Mouse (Mus musculus) neural tube, embryonic 14.5 days (tissue): ENCODE data around the gene Ltb. TPM values are rescaled to one million over a fixed set of nuclear protein-coding genes. Genes with fewer than 3 reads are reported as not detected.

ENCODE experiments used
- ATAC-seq: fragments of 200-750 bp; cut with Nextera tagmentation; 2 replicates; pipeline ENCODE4 v1.8.0; 2017; ENCODE audit warnings: low read depth, mild to moderate bottlenecking, moderate TSS enrichment, moderate library complexity
- H3K27ac ChIP-seq: fragments of 300-500 bp; sonication (generic); 2 replicates; pipeline ENCODE4 v1.5.1; 2014; ENCODE audit warnings: low read depth, mild to moderate bottlenecking, control low read depth, low read length, moderate library complexity, mixed read lengths
- H3K27me3 ChIP-seq: fragments of 300-500 bp; sonication (generic); 2 replicates; pipeline ENCODE4 v1.6.1; 2014; ENCODE audit warnings: low read length; ENCODE audit not compliant: control insufficient read depth, insufficient read depth
- H3K36me3 ChIP-seq: fragments of 300-500 bp; sonication (generic); 2 replicates; pipeline ENCODE4 v1.6.1; 2014; ENCODE audit warnings: low read length, mixed read lengths; ENCODE audit not compliant: control insufficient read depth, insufficient read depth
- H3K4me1 ChIP-seq: fragments of 300-500 bp; sonication (generic); 2 replicates; pipeline ENCODE4 v1.6.1; 2014; ENCODE audit warnings: low read length; ENCODE audit not compliant: control insufficient read depth, insufficient read depth
- H3K4me2 ChIP-seq: fragments of 300-500 bp; sonication (generic); 2 replicates; pipeline ENCODE4 v1.6.1; 2014; ENCODE audit warnings: mild to moderate bottlenecking, low read depth, low read length, control low read depth
- H3K4me3 ChIP-seq: fragments of 300-500 bp; sonication (generic); 2 replicates; pipeline ENCODE4 v1.5.1; 2014; ENCODE audit warnings: low read depth, low read length, control low read depth, mixed read lengths
- H3K9ac ChIP-seq: fragments of 300-500 bp; sonication (generic); replicated peaks from 2 replicates; pipeline ENCODE4 v1.6.1; 2014; ENCODE audit warnings: low read depth, mild to moderate bottlenecking, control low read depth, low read length, mixed read lengths
- H3K9me3 ChIP-seq: fragments of 300-500 bp; sonication (generic); 2 replicates; pipeline ENCODE4 v1.6.1; 2016; ENCODE audit warnings: low read length; ENCODE audit not compliant: control insufficient read depth
- WGBS: fragments of 180-500 bp; shearing (Covaris S2); extraction: QIAGEN DNeasy Blood & Tissue Kit; methylation state at CpG from one replicate; pipeline ENCODE4 v1.1.7; 2014; 5-methylcytosine and 5-hydroxymethylcytosine counted together
- microRNA-seq: library from miRNA; unstranded; fragments of <30 nt; microRNA quantifications from one replicate; pipeline ENCODE4, GENCODE M21; 2016
- polyA plus RNA-seq: library from polyadenylated mRNA; unstranded; fragments of >200 nt; fragmentation: Nextera tagmentation; extraction: Ambion mirVana; gene quantifications from 2 replicates; pipeline ENCODE4 v1.2.1, GENCODE M21; 2014

The Ltb gene
- polyA plus RNA-seq, 1 experiment from 2014 or later: 0.62 TPM

GRCm38 (mm10) chr17:35242015-35242941 is 48.0 kb downstream of the Ltb start:
- Histone ChIP-seq H3K9me3 (no peaks in the 10 kb centered on the region), H3K27me3 (no peaks in the 10 kb centered on the region), H3K36me3 (peaks cover 41% of the 10 kb centered on the region), H3K27ac (peak overlapping the region; percentile 99), H3K9ac (peak overlapping the region; percentile 99), H3K4me1 (peaks cover 38% of the 10 kb centered on the region), H3K4me3 (peak overlapping the region; percentile 99), H3K4me2 (peak overlapping the region; percentile 91)
- WGBS: under 1% methylated on average over 55 of the region's 55 CpGs
- ATAC-seq: peak; percentile 50

GRCm38 (mm10) chr17:35243086-35243485 is 48.8 kb downstream of the Ltb start:
- no peak for ATAC-seq
- 2% methylated on average over 16 of the region's 16 CpGs for WGBS
- H3K27me3 ChIP-seq: no peaks in the 10 kb centered on the region
- peaks cover 49% of the 10 kb centered on the region for H3K36me3 ChIP-seq
- H3K4me3 ChIP-seq: peak overlapping the region; percentile 99
- peak overlapping the region; percentile 99 for H3K9ac ChIP-seq
- peak overlapping the region; percentile 91 for H3K4me2 ChIP-seq
- H3K9me3 ChIP-seq: no peaks in the 10 kb centered on the region
- H3K27ac ChIP-seq: peak overlapping the region; percentile 99
- peaks cover 38% of the 10 kb centered on the region for H3K4me1 ChIP-seq

GRCm38 (mm10) chr17:35244999-35245398 is 50.8 kb downstream of the Ltb start:
- Histone ChIP-seq H3K4me3 (peak overlapping the region; percentile 99; the same call in 1 of the 2 replicates), H3K4me2 (peak overlapping the region; percentile 91; the same call in 1 of the 2 replicates), H3K9ac (0 out of 2 replicates have a peak overlapping the region, but pooled peaks have one; percentile 16), H3K4me1 (peaks cover 38% of the 10 kb centered on the region), H3K27ac (no peak overlapping the region), H3K27me3 (no peaks in the 10 kb centered on the region), H3K36me3 (peaks cover 68% of the 10 kb centered on the region), H3K9me3 (no peaks in the 10 kb centered on the region)
- 78% methylated on average over 2 of the region's 2 CpGs for WGBS
- no peak for ATAC-seq

Small RNA genes lying within 50 kb of the gene (microRNA-seq; reads per million reads assigned to microRNA genes)
- gene Mir6973a (not detected), gene Mir6974 (not detected), gene Mir6975 (2.6 reads per million)

Other genes starting within 250 kb of the Ltb start
- gene Hspa1b, start 235.2 kb upstream of the Ltb start, polyA plus RNA-seq: 0.27 and 0.35 TPM in 2 replicates
- not detected in 2 replicates for gene Gm20481, start 224.5 kb upstream of the Ltb start, polyA plus RNA-seq
- 7.0 and 7.6 TPM in 2 replicates for gene Hspa1a, start 222.3 kb upstream of the Ltb start, polyA plus RNA-seq
- 1.6 and 2.8 TPM in 2 replicates for gene Hspa1l, start 221.7 kb upstream of the Ltb start, polyA plus RNA-seq
- 89.1 and 89.5 TPM in 2 replicates for gene Lsm2, start 212.6 kb upstream of the Ltb start, polyA plus RNA-seq
- gene Vars, start 193.5 kb upstream of the Ltb start, polyA plus RNA-seq: 51.4 and 56.9 TPM in 2 replicates
- 0.11 and 0.15 TPM in 2 replicates for gene Vwa7, start 177.9 kb upstream of the Ltb start, polyA plus RNA-seq
- 2.1 and 2.2 TPM in 2 replicates for gene Sapcd1, start 166.4 kb upstream of the Ltb start, polyA plus RNA-seq
- gene Msh5, start 147.7 kb upstream of the Ltb start, polyA plus RNA-seq: 1.9 and 2.2 TPM in 2 replicates
- gene Clic1, start 144.5 kb upstream of the Ltb start, polyA plus RNA-seq: 13.3 and 37.0 TPM in 2 replicates
- gene Ddah2, start 135.4 kb upstream of the Ltb start, polyA plus RNA-seq: 269 and 303 TPM in 2 replicates
- gene Ly6g6c, start 129.1 kb upstream of the Ltb start, polyA plus RNA-seq: not detected in 2 replicates
- 0.12 and 0.15 TPM in 2 replicates for gene Mpig6b, start 128.3 kb upstream of the Ltb start, polyA plus RNA-seq
- gene Ly6g6e, start 117.5 kb upstream of the Ltb start, polyA plus RNA-seq: 0.46 and 0.66 TPM in 2 replicates
- 0.84 and 1.8 TPM in 2 replicates for gene Ly6g6d, start 116.4 kb upstream of the Ltb start, polyA plus RNA-seq
- gene Ly6g6f, start 108.8 kb upstream of the Ltb start, polyA plus RNA-seq: 0.23 TPM in 1 of 2 replicates, not detected in the other
- gene Abhd16a, start 105.2 kb upstream of the Ltb start, polyA plus RNA-seq: 82.3 and 92.5 TPM in 2 replicates
- gene Ly6g5c, start 86.2 kb upstream of the Ltb start, polyA plus RNA-seq: not detected in 2 replicates
- 0.52 and 0.92 TPM in 2 replicates for gene Ly6g5b, start 79.0 kb upstream of the Ltb start, polyA plus RNA-seq
- gene Gpank1, start 73.0 kb upstream of the Ltb start, polyA plus RNA-seq: 22.2 and 23.7 TPM in 2 replicates
- gene Csnk2b, start 72.4 kb upstream of the Ltb start, polyA plus RNA-seq: 361 and 363 TPM in 2 replicates
- gene D17H6S53E, start 68.1 kb upstream of the Ltb start, polyA plus RNA-seq: 8.1 and 9.7 TPM in 2 replicates
- gene Apom, start 62.4 kb upstream of the Ltb start, polyA plus RNA-seq: 0.75 and 0.89 TPM in 2 replicates
- gene Bag6, start 59.3 kb upstream of the Ltb start, polyA plus RNA-seq: 88.3 and 102 TPM in 2 replicates
- 181 and 195 TPM in 2 replicates for gene Prrc2a, start 29.5 kb upstream of the Ltb start, polyA plus RNA-seq
- 6.7 and 10.7 TPM in 2 replicates for gene Aif1, start 18.4 kb upstream of the Ltb start, polyA plus RNA-seq
- 3.7 and 8.8 TPM in 2 replicates for gene Lst1, start 6.0 kb upstream of the Ltb start, polyA plus RNA-seq
- not detected in 2 replicates for gene Tnf, start 7.6 kb downstream of the Ltb start, polyA plus RNA-seq
- gene Lta, start 10.9 kb downstream of the Ltb start, polyA plus RNA-seq: 0.24 and 0.26 TPM in 2 replicates
- gene Gm16181, start 26.4 kb downstream of the Ltb start, polyA plus RNA-seq: 0.44 TPM in 1 of 2 replicates, not detected in the other
- 118 and 154 TPM in 2 replicates for gene Atp6v1g2, start 39.2 kb downstream of the Ltb start, polyA plus RNA-seq
- 3.4 and 4.3 TPM in 2 replicates for gene Nfkbil1, start 41.4 kb downstream of the Ltb start, polyA plus RNA-seq
- 373 and 383 TPM in 2 replicates for gene Ddx39b, start 47.3 kb downstream of the Ltb start, polyA plus RNA-seq
- gene H2-D1, start 68.3 kb downstream of the Ltb start, polyA plus RNA-seq: 99.9 and 111 TPM in 2 replicates
- gene H2-Q1, start 126.0 kb downstream of the Ltb start, polyA plus RNA-seq: 0.48 TPM in 1 of 2 replicates, not detected in the other
- 1.4 and 2.9 TPM in 2 replicates for gene H2-Q2, start 147.8 kb downstream of the Ltb start, polyA plus RNA-seq
- gene H2-Q4, start 185.2 kb downstream of the Ltb start, polyA plus RNA-seq: 0.55 and 0.90 TPM in 2 replicates
- 0.54 and 1.4 TPM in 2 replicates for gene H2-Q6, start 230.4 kb downstream of the Ltb start, polyA plus RNA-seq
- 4.3 and 5.5 TPM in 2 replicates for gene H2-Q7, start 244.7 kb downstream of the Ltb start, polyA plus RNA-seq